Mouse (Mus musculus): Measurements from ENCODE around the gene Tex46. TPM values are rescaled to one million over a fixed set of nuclear protein-coding genes. Genes with fewer than 3 reads are reported as not detected.

Tex46 gene
- polyA plus RNA-seq, 1 experiment from 2014 or later: not detected

- 84% methylated on average over 6 of the region's 6 CpGs for WGBS
- no peak overlapping the region for H3K4me3 ChIP-seq (ENCODE audit: low read depth, low read length)
- no peak overlapping the region for H3K4me2 ChIP-seq (ENCODE audit: low read depth, low read length, severe bottlenecking)
- no peaks in the 10 kb centered on the region; the same call in 1 of the 2 replicates for H3K36me3 ChIP-seq (ENCODE audit: control insufficient read depth, insufficient read depth, low read length)
- H3K9me3 ChIP-seq (ENCODE audit: control insufficient read depth, low read length): no peaks in the 10 kb centered on the region
- no peaks in the 10 kb centered on the region for H3K27me3 ChIP-seq (ENCODE audit: control insufficient read depth, insufficient read depth, low read length)
- no peak for ATAC-seq (replicated peaks; ENCODE audit: low FRiP score)
- H3K9ac ChIP-seq (ENCODE audit: low read length): no peak overlapping the region
- no peak overlapping the region for H3K27ac ChIP-seq (ENCODE audit: low read depth, low read length)
- DNase-seq (ENCODE audit: low spot score): no peak
- H3K4me1 ChIP-seq (replicated peaks; ENCODE audit: control insufficient read depth, insufficient read depth, low read length): no peaks in the 10 kb centered on the region
Observed at GRCm38 (mm10) chr4:136595221-136595620, 15.0 kb upstream of the Tex46 start.

- Histone ChIP-seq H3K27me3 (ENCODE audit: control insufficient read depth, insufficient read depth, low read length) (no peaks in the 10 kb centered on the region), H3K9me3 (ENCODE audit: control insufficient read depth, low read length) (no peaks in the 10 kb centered on the region), H3K27ac (ENCODE audit: low read depth, low read length) (no peak overlapping the region), H3K36me3 (ENCODE audit: control insufficient read depth, insufficient read depth, low read length) (no peaks in the 10 kb centered on the region; the same call in 1 of the 2 replicates), H3K4me2 (ENCODE audit: low read depth, low read length, severe bottlenecking) (no peak overlapping the region), H3K9ac (ENCODE audit: low read length) (no peak overlapping the region), H3K4me1 (replicated peaks; ENCODE audit: control insufficient read depth, insufficient read depth, low read length) (no peaks in the 10 kb centered on the region), H3K4me3 (ENCODE audit: low read depth, low read length) (no peak overlapping the region)
- DNase-seq (ENCODE audit: low spot score) (no peak), ATAC-seq (replicated peaks; ENCODE audit: low FRiP score) (no peak)
- WGBS: 96% methylated on average over 7 of the region's 7 CpGs
Observed at GRCm38 (mm10) chr4:136598268-136598876, 11.9 kb upstream of the Tex46 start.

- Histone ChIP-seq H3K4me2 (ENCODE audit: low read depth, low read length, severe bottlenecking) (no peak overlapping the region), H3K9me3 (ENCODE audit: control insufficient read depth, low read length) (no peaks in the 10 kb centered on the region), H3K36me3 (ENCODE audit: control insufficient read depth, insufficient read depth, low read length) (no peaks in the 10 kb centered on the region), H3K9ac (ENCODE audit: low read length) (no peak overlapping the region), H3K4me3 (ENCODE audit: low read depth, low read length) (no peak overlapping the region), H3K4me1 (replicated peaks; ENCODE audit: control insufficient read depth, insufficient read depth, low read length) (no peaks in the 10 kb centered on the region), H3K27me3 (ENCODE audit: control insufficient read depth, insufficient read depth, low read length) (no peaks in the 10 kb centered on the region), H3K27ac (ENCODE audit: low read depth, low read length) (no peak overlapping the region)
- 96% methylated on average over 3 of the region's 3 CpGs for WGBS
- ATAC-seq (replicated peaks; ENCODE audit: low FRiP score) (no peak), DNase-seq (ENCODE audit: low spot score) (no peak)
Observed at GRCm38 (mm10) chr4:136599869-136600268, 10.4 kb upstream of the Tex46 start.

GRCm38 (mm10) chr4:136600536-136600935, 9.7 kb upstream of the Tex46 start:
- no peaks in the 10 kb centered on the region for H3K27me3 ChIP-seq (ENCODE audit: control insufficient read depth, insufficient read depth, low read length)
- H3K9ac ChIP-seq (ENCODE audit: low read length): no peak overlapping the region
- ATAC-seq (replicated peaks; ENCODE audit: low FRiP score) (no peak), DNase-seq (ENCODE audit: low spot score) (no peak)
- no peak overlapping the region for H3K27ac ChIP-seq (ENCODE audit: low read depth, low read length)
- 98% methylated on average over 2 of the region's 2 CpGs for WGBS
- H3K4me1 ChIP-seq (replicated peaks; ENCODE audit: control insufficient read depth, insufficient read depth, low read length): no peaks in the 10 kb centered on the region
- H3K4me2 ChIP-seq (ENCODE audit: low read depth, low read length, severe bottlenecking): peak overlapping the region; percentile 67
- no peaks in the 10 kb centered on the region for H3K36me3 ChIP-seq (ENCODE audit: control insufficient read depth, insufficient read depth, low read length)
- no peaks in the 10 kb centered on the region for H3K9me3 ChIP-seq (ENCODE audit: control insufficient read depth, low read length)
- peak overlapping the region; percentile 100 for H3K4me3 ChIP-seq (ENCODE audit: low read depth, low read length)

- Histone ChIP-seq H3K9me3 (ENCODE audit: control insufficient read depth, low read length) (no peaks in the 10 kb centered on the region), H3K4me3 (ENCODE audit: low read depth, low read length) (peak overlapping the region; percentile 100), H3K4me2 (ENCODE audit: low read depth, low read length, severe bottlenecking) (peak overlapping the region; percentile 67), H3K4me1 (replicated peaks; ENCODE audit: control insufficient read depth, insufficient read depth, low read length) (no peaks in the 10 kb centered on the region), H3K36me3 (ENCODE audit: control insufficient read depth, insufficient read depth, low read length) (no peaks in the 10 kb centered on the region), H3K27me3 (ENCODE audit: control insufficient read depth, insufficient read depth, low read length) (no peaks in the 10 kb centered on the region), H3K9ac (ENCODE audit: low read length) (peak overlapping the region; percentile 99), H3K27ac (ENCODE audit: low read depth, low read length) (peak overlapping the region; percentile 87; the same call in 1 of the 2 replicates)
- 4% methylated on average over 13 of the region's 13 CpGs for WGBS
- DNase-seq (ENCODE audit: low spot score) (peak; percentile 73), ATAC-seq (replicated peaks; ENCODE audit: low FRiP score) (no peak)
Observed at GRCm38 (mm10) chr4:136601476-136601875, 8.8 kb upstream of the Tex46 start.

GRCm38 (mm10) chr4:136602018-136602554, 8.2 kb upstream of the Tex46 start:
- no peaks in the 10 kb centered on the region for H3K27me3 ChIP-seq (ENCODE audit: control insufficient read depth, insufficient read depth, low read length)
- DNase-seq (ENCODE audit: low spot score) (peak; percentile 78), ATAC-seq (replicated peaks; ENCODE audit: low FRiP score) (peak; percentile 66)
- no peaks in the 10 kb centered on the region for H3K4me1 ChIP-seq (replicated peaks; ENCODE audit: control insufficient read depth, insufficient read depth, low read length)
- peak overlapping the region; percentile 67; the same call in 1 of the 2 replicates for H3K4me2 ChIP-seq (ENCODE audit: low read depth, low read length, severe bottlenecking)
- WGBS: under 1% methylated on average over 66 of the region's 68 CpGs
- H3K27ac ChIP-seq (ENCODE audit: low read depth, low read length): peak overlapping the region; percentile 87
- no peaks in the 10 kb centered on the region for H3K9me3 ChIP-seq (ENCODE audit: control insufficient read depth, low read length)
- peak overlapping the region; percentile 99 for H3K9ac ChIP-seq (ENCODE audit: low read length)
- H3K36me3 ChIP-seq (ENCODE audit: control insufficient read depth, insufficient read depth, low read length): no peaks in the 10 kb centered on the region
- H3K4me3 ChIP-seq (ENCODE audit: low read depth, low read length): peak overlapping the region; percentile 100

- under 1% methylated on average over 45 of the region's 45 CpGs for WGBS
- Histone ChIP-seq H3K36me3 (ENCODE audit: control insufficient read depth, insufficient read depth, low read length) (no peaks in the 10 kb centered on the region), H3K4me3 (ENCODE audit: low read depth, low read length) (peak within 1 kb of the TSS; percentile 100), H3K4me2 (ENCODE audit: low read depth, low read length, severe bottlenecking) (peak within 1 kb of the TSS; percentile 67), H3K9ac (ENCODE audit: low read length) (peak within 1 kb of the TSS; percentile 99), H3K9me3 (ENCODE audit: control insufficient read depth, low read length) (no peaks in the 10 kb centered on the region), H3K4me1 (replicated peaks; ENCODE audit: control insufficient read depth, insufficient read depth, low read length) (no peaks in the 10 kb centered on the region), H3K27me3 (ENCODE audit: control insufficient read depth, insufficient read depth, low read length) (no peaks in the 10 kb centered on the region), H3K27ac (ENCODE audit: low read depth, low read length) (peak within 1 kb of the TSS; percentile 87)
- DNase-seq (ENCODE audit: low spot score): peak; percentile 99
- ATAC-seq (replicated peaks; ENCODE audit: low FRiP score): peak; percentile 91
Observed at GRCm38 (mm10) chr4:136602568-136602967, 7.7 kb upstream of the Tex46 start, which contains the start of gene Kdm1a. TSS of gene Kdm1a (minus strand) at chr4:136602723.

- H3K36me3 ChIP-seq (ENCODE audit: control insufficient read depth, insufficient read depth, low read length): no peaks in the 10 kb centered on the region
- H3K4me2 ChIP-seq (ENCODE audit: low read depth, low read length, severe bottlenecking): no peak overlapping the region
- no peaks in the 10 kb centered on the region for H3K27me3 ChIP-seq (ENCODE audit: control insufficient read depth, insufficient read depth, low read length)
- 91% methylated on average over 19 of the region's 19 CpGs for WGBS
- no peak overlapping the region for H3K4me3 ChIP-seq (ENCODE audit: low read depth, low read length)
- H3K4me1 ChIP-seq (replicated peaks; ENCODE audit: control insufficient read depth, insufficient read depth, low read length): no peaks in the 10 kb centered on the region
- ATAC-seq (replicated peaks; ENCODE audit: low FRiP score): no peak
- H3K27ac ChIP-seq (ENCODE audit: low read depth, low read length): no peak overlapping the region
- no peaks in the 10 kb centered on the region for H3K9me3 ChIP-seq (ENCODE audit: control insufficient read depth, low read length)
- no peak overlapping the region for H3K9ac ChIP-seq (ENCODE audit: low read length)
- no peak for DNase-seq (ENCODE audit: low spot score)
Observed at GRCm38 (mm10) chr4:136605756-136606485, 4.3 kb upstream of the Tex46 start.

Data from forebrain, embryonic 11.5 days (tissue).